Mouse (Mus musculus) CH12.LX (cell line): ENCODE measurements around the gene Agap1. TPM values are rescaled to one million over a fixed set of nuclear protein-coding genes. Genes with fewer than 3 reads are reported as not detected.

Experiments used
- DNase-seq: peaks from one replicate; pipeline ENCODE4 v3.0.0-alpha.2; 2013; ENCODE audit errors: extremely low read depth
- H3K27ac ChIP-seq: 2 replicates; pipeline ENCODE4 v1.5.1; 2012; ENCODE audit warnings: low read depth, mild to moderate bottlenecking, control low read depth, moderate library complexity; ENCODE audit not compliant: insufficient read depth
- H3K27me3 ChIP-seq: replicated peaks from 2 replicates; pipeline ENCODE3; 2012; ENCODE audit warnings: inconsistent platforms
- H3K36me3 ChIP-seq, 2 experiments: replicated peaks in 1 of 2; 2 replicates each; pipeline versions ENCODE3 to v1.6.1; 2012; ENCODE audit warnings: inconsistent platforms in 1 of 2, low read length in 1 of 2, mild to moderate bottlenecking in 1 of 2, mixed read lengths in 1 of 2, moderate library complexity in 1 of 2; ENCODE audit not compliant: control insufficient read depth in 1 of 2, insufficient read depth in 1 of 2
- H3K4me1 ChIP-seq, 2 experiments: 2 replicates each; pipeline ENCODE4 v1.6.1; 2012; ENCODE audit warnings: inconsistent platforms in 1 of 2, moderate library complexity in 1 of 2; ENCODE audit not compliant: insufficient read depth in 2 of 2, control insufficient read depth in 1 of 2
- H3K4me2 ChIP-seq: 2 replicates; pipeline ENCODE4 v1.6.1; 2012; ENCODE audit warnings: low read depth, mild to moderate bottlenecking, control low read depth; ENCODE audit not compliant: poor library complexity, insufficient read depth, severe bottlenecking
- H3K4me3 ChIP-seq, 3 experiments: fragments of 150-350 bp in 1 of 3; sonication (generic) in 1 of 3; replicated peaks in 1 of 3; 2 replicates each; pipeline versions ENCODE3 to v1.5.1; 2011 to 2012; ENCODE audit warnings: low read depth in 2 of 3, low read length in 2 of 3, mild to moderate bottlenecking in 2 of 3, moderate library complexity in 2 of 3, control low read depth in 1 of 3, improper control_type of control experiment in 1 of 3, inconsistent platforms in 1 of 3, mixed read lengths in 1 of 3; ENCODE audit not compliant: poor library complexity in 1 of 3
- H3K79me2 ChIP-seq: replicated peaks from 2 replicates; pipeline ENCODE4 v1.6.1; 2012; ENCODE audit warnings: mild to moderate bottlenecking, moderate library complexity; ENCODE audit not compliant: control insufficient read depth, poor library complexity, insufficient read depth, severe bottlenecking; ENCODE audit errors: extremely low read depth
- H3K9ac ChIP-seq: 2 replicates; pipeline ENCODE4 v1.6.1; 2012; ENCODE audit warnings: low read depth, mild to moderate bottlenecking, control low read depth, moderate library complexity; ENCODE audit not compliant: insufficient read depth
- H3K9me3 ChIP-seq: replicated peaks from 2 replicates; pipeline ENCODE3; 2012; ENCODE audit warnings: low read length, inconsistent platforms, mixed read lengths
- CHD2 ChIP-seq: IDR thresholded peaks from 2 replicates; pipeline ENCODE4 v1.6.1; 2011; ENCODE audit warnings: low read length, improper control_type of control experiment
- E2F4 ChIP-seq: IDR thresholded peaks from 2 replicates; pipeline ENCODE4 v1.6.1; 2011; ENCODE audit warnings: low read depth, low read length, improper control_type of control experiment; ENCODE audit not compliant: insufficient replicate concordance
- EP300 ChIP-seq: IDR thresholded peaks from 2 replicates; pipeline ENCODE4 v1.6.1; 2011; ENCODE audit warnings: low read length, improper control_type of control experiment
- HCFC1 ChIP-seq: IDR thresholded peaks from 2 replicates; pipeline ENCODE4 v1.6.1; 2012; ENCODE audit warnings: low read depth, mild to moderate bottlenecking, inconsistent platforms, low read length, improper control_type of control experiment
- IRF4 ChIP-seq: IDR thresholded peaks from 2 replicates; pipeline ENCODE4 v1.6.1; 2014; ENCODE audit warnings: low read depth, mild to moderate bottlenecking, inconsistent platforms, low read length, improper control_type of control experiment
- JUN ChIP-seq: IDR thresholded peaks from 2 replicates; pipeline ENCODE4 v1.6.1; 2011; ENCODE audit warnings: low read depth, mild to moderate bottlenecking, low read length, improper control_type of control experiment, moderate library complexity; ENCODE audit not compliant: insufficient read depth
- JUND ChIP-seq: conservative IDR thresholded peaks from 2 replicates; pipeline ENCODE4 v1.6.1; 2011; ENCODE audit warnings: low read depth, low read length, improper control_type of control experiment
- MAFK ChIP-seq: IDR thresholded peaks from 2 replicates; pipeline ENCODE4 v1.6.1; 2011; ENCODE audit warnings: low read length, improper control_type of control experiment; ENCODE audit not compliant: insufficient replicate concordance
- MEF2A ChIP-seq: IDR thresholded peaks from 2 replicates; pipeline ENCODE4 v1.6.1; 2014; ENCODE audit warnings: low read depth, mild to moderate bottlenecking, inconsistent platforms, low read length, improper control_type of control experiment, borderline replicate concordance
- MXI1 ChIP-seq: IDR thresholded peaks from 2 replicates; pipeline ENCODE4 v1.6.1; 2011; ENCODE audit warnings: mild to moderate bottlenecking, low read depth, low read length, improper control_type of control experiment
- NRF1 ChIP-seq: IDR thresholded peaks from 2 replicates; pipeline ENCODE4 v1.6.1; 2014; ENCODE audit warnings: low read depth, mild to moderate bottlenecking, inconsistent platforms, low read length, improper control_type of control experiment, moderate library complexity
- POLR2AphosphoS2 ChIP-seq: IDR thresholded peaks from 2 replicates; pipeline ENCODE4 v1.6.1; 2011; ENCODE audit warnings: low read depth, low read length, improper control_type of control experiment
- RAD21 ChIP-seq: IDR thresholded peaks from 2 replicates; pipeline ENCODE4 v1.6.1; 2011; ENCODE audit warnings: low read depth, mild to moderate bottlenecking, low read length, improper control_type of control experiment, moderate library complexity
- RCOR1 ChIP-seq: conservative IDR thresholded peaks from 2 replicates; pipeline ENCODE4 v1.6.1; 2012; ENCODE audit warnings: low read depth, mild to moderate bottlenecking, inconsistent platforms, low read length, improper control_type of control experiment
- SIN3A ChIP-seq: IDR thresholded peaks from 2 replicates; pipeline ENCODE4 v1.6.1; 2012; ENCODE audit warnings: low read length, improper control_type of control experiment, inconsistent platforms
- SMC3 ChIP-seq: IDR thresholded peaks from 2 replicates; pipeline ENCODE4 v1.6.1; 2011; ENCODE audit warnings: low read depth, low read length, improper control_type of control experiment
- TCF12 ChIP-seq: IDR thresholded peaks from 2 replicates; pipeline ENCODE4 v1.6.1; 2014; ENCODE audit warnings: low read depth, mild to moderate bottlenecking, inconsistent platforms, low read length, improper control_type of control experiment
- USF1 ChIP-seq: IDR thresholded peaks from 2 replicates; pipeline ENCODE4 v1.6.1; 2014; ENCODE audit warnings: low read depth, mild to moderate bottlenecking, inconsistent platforms, low read length, improper control_type of control experiment
- USF2 ChIP-seq: conservative IDR thresholded peaks from 2 replicates; pipeline ENCODE4 v1.6.1; 2011; ENCODE audit warnings: low read depth, low read length, improper control_type of control experiment
- ZC3H11A ChIP-seq: IDR thresholded peaks from 2 replicates; pipeline ENCODE4 v1.6.1; 2012; ENCODE audit warnings: low read depth, mild to moderate bottlenecking, inconsistent platforms, low read length, improper control_type of control experiment
- ZNF384 ChIP-seq: IDR thresholded peaks from 2 replicates; pipeline ENCODE4 v1.6.1; 2012; ENCODE audit warnings: low read depth, low read length, improper control_type of control experiment, inconsistent platforms
- dilution Hi-C: fragments of 300-500 bp; cut with MboI; formaldehyde crosslinking; loops from 2 replicates; pipeline ENCODE4 v1.14.3; 2020; ENCODE audit warnings: low sequenced_read_pairs; ENCODE audit not compliant: extremely low pct_unique_long_range_greater_than_20kb, extremely low pct_ligation_motif_present
- in situ Hi-C: fragments of 300-500 bp; cut with MboI; formaldehyde crosslinking; loops from 3 replicates; pipeline ENCODE4 v1.14.3; 2019; ENCODE audit warnings: low sequenced_read_pairs, low pct_ligation_motif_present, low pct_unique_long_range_greater_than_20kb, mixed read lengths
- polyA plus RNA-seq: library from polyadenylated mRNA; unstranded; fragments of >175 nt; gene quantifications from 2 replicates; pipeline ENCODE4 v1.2.1, GENCODE M21; 2012; ENCODE audit warnings: low read depth; ENCODE audit not compliant: insufficient read length
- total RNA-seq, 2 experiments: library from RNA; depleted of rRNA; stranded (reverse); fragments of 300-350 nt in 1 of 2; fragments of >200 nt in 1 of 2; gene quantifications; 2 replicates each; pipeline ENCODE4 v1.2.3; 2012 to 2014

The Agap1 gene
- total and polyA plus RNA-seq, 3 experiments: not detected

GRCm38 (mm10) chr1:89656643-89657321 is 202.2 kb downstream of the Agap1 start:
- in situ Hi-C loops: no loop called here
- Histone ChIP-seq H3K9ac (no peak overlapping the region), H3K4me3 (no peak overlapping the region), H3K36me3 (no peaks in the 10 kb centered on the region), H3K79me2 (no peaks in the 10 kb centered on the region), H3K27me3 (no peaks in the 10 kb centered on the region), H3K9me3 (peaks cover 89% of the 10 kb centered on the region), H3K27ac (no peak overlapping the region), H3K4me1 (no peaks in the 10 kb centered on the region), H3K4me2 (no peak overlapping the region)
- dilution Hi-C loops: no loop called here
- no peak for DNase-seq
- TF ChIP-seq MXI1 (no peak), NRF1 (no peak), SIN3A (no peak), MAFK (no peak), EP300 (no peak), JUN (no peak), USF1 (no peak), MEF2A (no peak), TCF12 (no peak), RAD21 (no peak), SMC3 (no peak), IRF4 (no peak), HCFC1 (no peak), CHD2 (no peak), POLR2AphosphoS2 (no peak), JUND (no peak)

- in situ Hi-C loops: no loop called here
- Histone ChIP-seq H3K36me3 (no peaks in the 10 kb centered on the region), H3K4me2 (no peak overlapping the region), H3K79me2 (no peaks in the 10 kb centered on the region), H3K27ac (no peak overlapping the region), H3K9me3 (peaks cover 87% of the 10 kb centered on the region), H3K27me3 (no peaks in the 10 kb centered on the region), H3K9ac (no peak overlapping the region), H3K4me3 (no peak overlapping the region), H3K4me1 (no peaks in the 10 kb centered on the region)
- TF ChIP-seq POLR2AphosphoS2 (no peak), ZNF384 (no peak), IRF4 (no peak), RCOR1 (no peak), USF1 (no peak), E2F4 (no peak), ZC3H11A (no peak), JUN (no peak), SIN3A (no peak), USF2 (no peak), HCFC1 (no peak)
- dilution Hi-C loops: no loop called here
- no peak for DNase-seq
Measured at GRCm38 (mm10) chr1:89660804-89661203, 206.2 kb downstream of the Agap1 start.
